Mouse (Mus musculus): ENCODE measurements around the gene Srrd.

- TF ChIP-seq CTCF (conservative IDR thresholded peaks at IDR 0.05; ENCODE audit: low read length) (no peak), NANOG (IDR thresholded peaks at IDR 0.05; ENCODE audit: borderline replicate concordance, low read length) (no peak), POU5F1 (IDR thresholded peaks at IDR 0.05; ENCODE audit: borderline replicate concordance, low read length) (no peak)
Observed at GRCm38 (mm10) chr5:112316468-112316867, 26.4 kb downstream of the Srrd start.
